Mouse (Mus musculus) adrenal gland, postnatal 14 days (tissue): ENCODE results near the gene Tbx4. TPM values are rescaled to one million over a fixed set of nuclear protein-coding genes. Genes with fewer than 3 reads are reported as not detected.

Experiments
- DNase-seq: peaks from one replicate; pipeline ENCODE4 v3.0.0; 2021; ENCODE audit warnings: mixed read lengths
- total RNA-seq: library from RNA; stranded (reverse); gene quantifications from 2 replicates; pipeline ENCODE4 v1.2.3, GENCODE M21; 2021

Tbx4 gene
- total RNA-seq, 1 experiment from 2014 or later: not detected

DNA sequence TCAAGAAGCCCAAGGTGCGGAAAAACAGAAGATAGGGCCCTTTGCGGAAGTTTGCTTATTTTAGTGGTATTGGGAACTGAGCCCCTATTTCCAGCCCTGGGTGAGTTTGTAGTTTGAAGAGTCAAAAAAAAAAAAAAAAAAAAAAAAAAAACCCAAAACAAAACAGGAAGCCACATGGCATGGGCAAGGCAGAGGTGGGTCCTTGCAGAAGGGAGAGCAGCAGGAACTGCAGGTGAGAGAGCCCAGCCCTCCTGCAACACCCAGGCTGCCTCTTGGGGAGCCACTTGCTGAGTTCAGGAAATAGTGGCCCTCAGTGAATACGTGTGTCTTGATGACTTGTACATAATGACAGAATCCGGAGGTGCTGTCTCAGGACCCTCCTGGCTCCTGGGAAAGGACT, 23.3 kb downstream of the Tbx4 start:
- no peak for DNase-seq

DNA sequence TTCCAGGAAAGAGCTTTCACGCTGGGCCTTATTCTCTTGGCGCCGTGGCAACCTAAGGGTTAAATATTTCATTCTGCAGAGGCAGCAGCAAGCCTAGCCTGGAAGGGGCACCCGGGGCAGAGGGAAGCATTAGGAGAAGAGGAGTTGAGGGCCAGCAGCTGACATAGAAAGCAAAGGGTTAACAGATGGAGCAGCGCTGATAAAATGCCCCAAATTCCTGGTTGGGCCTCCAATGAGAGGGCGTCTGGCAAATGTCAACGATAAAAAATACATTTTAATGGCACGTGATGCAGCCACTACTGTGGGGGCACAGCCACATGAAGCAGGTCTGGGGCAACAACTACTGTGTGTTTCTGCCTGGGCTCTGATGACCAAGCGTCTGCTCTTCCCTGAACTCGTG, 23.9 kb downstream of the Tbx4 start:
- no peak for DNase-seq

- DNase-seq: peak; percentile 59
Measured at GRCm38 (mm10) chr11:85913506-85913905, 27.3 kb downstream of the Tbx4 start.

- no peak for DNase-seq
Measured at GRCm38 (mm10) chr11:85917091-85917992, 31.1 kb downstream of the Tbx4 start.

- DNase-seq: no peak
Measured at GRCm38 (mm10) chr11:85917993-85918325, 31.7 kb downstream of the Tbx4 start.

- no peak for DNase-seq
Measured at GRCm38 (mm10) chr11:85918388-85918940, 32.2 kb downstream of the Tbx4 start.

DNA sequence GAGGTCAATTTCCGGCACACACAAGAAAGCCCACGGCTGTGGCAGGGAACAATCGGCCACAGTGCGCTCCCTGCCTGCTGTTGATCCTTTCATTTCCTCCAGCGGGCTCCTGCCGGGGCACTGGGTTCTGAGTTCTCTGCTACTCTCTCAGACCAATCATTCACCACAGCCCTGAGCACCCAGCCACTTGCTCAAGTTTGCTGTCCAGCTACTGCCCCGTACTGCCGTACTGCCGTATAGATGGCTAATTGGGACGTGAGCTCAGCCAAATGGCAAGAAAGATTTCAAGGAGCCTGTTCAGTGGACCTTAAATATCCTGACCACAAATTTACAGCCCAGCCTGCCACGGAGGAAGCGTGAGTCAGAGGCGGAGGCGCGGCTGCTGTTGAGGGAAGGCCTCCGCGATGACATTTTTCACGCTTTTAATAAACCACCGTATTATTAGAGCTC, 39.1 kb downstream of the Tbx4 start:
- DNase-seq: peak; percentile 51

- DNase-seq: no peak
Measured at GRCm38 (mm10) chr11:85926287-85926764, 40.1 kb downstream of the Tbx4 start.

DNA sequence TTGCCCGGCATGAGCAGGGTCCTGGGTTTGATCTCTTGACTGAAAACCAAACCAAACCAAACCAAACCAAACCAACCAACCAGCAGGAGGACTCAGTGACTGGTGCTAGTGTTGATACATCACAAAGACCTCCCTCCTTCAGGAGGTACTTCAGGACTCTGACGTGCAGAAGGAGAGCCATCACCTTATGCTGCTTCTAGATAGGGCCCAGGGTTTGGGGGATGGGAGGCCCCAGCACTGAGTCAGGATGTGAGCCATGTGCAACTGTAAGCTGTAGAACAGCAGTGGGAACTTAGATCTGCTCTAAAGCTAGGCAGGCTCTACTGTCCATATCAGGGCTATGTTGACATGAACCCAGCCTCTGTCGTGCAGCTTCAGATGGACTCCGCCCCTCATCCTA, 41.9 kb downstream of the Tbx4 start:
- DNase-seq: no peak

GRCm38 (mm10) chr11:85929651-85930050, 43.4 kb downstream of the Tbx4 start:
- DNase-seq: no peak

- DNase-seq: peak; percentile 54
Measured at GRCm38 (mm10) chr11:85941785-85942570, 55.8 kb downstream of the Tbx4 start.

DNA sequence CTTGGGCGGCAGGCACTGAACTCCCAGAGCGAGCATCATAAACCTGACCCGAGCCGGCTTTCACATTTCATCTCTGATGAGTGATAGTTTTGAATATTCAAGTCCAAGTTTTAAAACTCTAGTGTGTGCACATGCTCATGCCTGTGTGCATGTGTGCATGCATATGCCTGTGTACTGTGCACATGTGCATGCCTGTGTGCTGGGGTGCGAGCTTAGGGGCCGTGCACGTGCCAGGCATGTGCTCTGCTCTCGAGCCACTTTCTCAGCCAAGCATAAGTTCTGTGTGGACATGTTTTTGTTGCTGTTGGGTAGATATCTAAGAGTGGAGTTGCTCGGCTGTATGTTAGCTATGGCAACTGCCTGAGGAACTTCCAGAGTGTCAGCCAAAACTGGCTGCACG, 62.5 kb downstream of the Tbx4 start:
- no peak for DNase-seq

GRCm38 (mm10) chr11:85949749-85950148, 63.5 kb downstream of the Tbx4 start:
- no peak for DNase-seq

- no peak for DNase-seq
Measured at GRCm38 (mm10) chr11:85952538-85952937, 66.3 kb downstream of the Tbx4 start.

- no peak for DNase-seq
Measured at GRCm38 (mm10) chr11:85955611-85956010, 69.4 kb downstream of the Tbx4 start.

DNA sequence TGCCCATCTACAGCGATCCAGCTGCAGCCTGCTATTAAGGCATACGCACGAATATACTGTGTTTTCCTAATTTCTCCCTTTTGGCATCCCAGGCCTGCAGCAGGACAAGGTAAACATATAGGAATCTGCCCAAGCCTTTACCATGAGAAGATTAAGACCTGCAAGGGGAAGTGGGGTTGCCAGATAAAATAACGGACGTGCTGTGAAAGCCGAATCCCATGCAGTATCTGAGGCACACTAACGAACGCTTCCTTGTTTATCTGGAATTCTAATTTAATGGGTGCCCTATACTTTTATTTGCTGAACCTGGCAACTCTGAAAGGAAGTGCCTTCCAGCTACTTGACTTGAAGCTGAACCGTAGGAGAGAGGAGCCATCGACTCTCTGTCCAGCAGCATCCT, 70.2 kb downstream of the Tbx4 start:
- DNase-seq: no peak

GRCm38 (mm10) chr11:85956950-85957778, 70.9 kb downstream of the Tbx4 start:
- no peak for DNase-seq

DNA sequence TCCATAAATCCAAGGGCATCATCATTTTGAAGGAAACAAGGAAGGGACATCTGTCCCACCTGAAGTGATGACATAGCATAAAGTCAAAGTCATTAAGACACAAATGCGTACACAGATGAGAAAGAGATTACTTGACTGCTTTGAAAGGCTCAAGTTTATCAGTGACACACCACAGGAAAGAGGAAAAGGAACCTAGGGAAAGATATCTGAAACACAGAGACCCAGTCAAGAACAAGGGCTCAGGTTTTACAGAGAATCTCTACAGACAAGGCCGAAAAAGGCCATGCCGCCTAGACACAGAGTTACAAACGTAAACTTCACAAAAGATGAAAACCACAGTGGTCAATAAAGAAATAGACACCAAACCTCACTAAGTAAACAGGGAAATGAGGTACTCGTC, 73.6 kb downstream of the Tbx4 start:
- no peak for DNase-seq

- DNase-seq: no peak
Measured at GRCm38 (mm10) chr11:85960273-85960672, 74.1 kb downstream of the Tbx4 start.

DNA sequence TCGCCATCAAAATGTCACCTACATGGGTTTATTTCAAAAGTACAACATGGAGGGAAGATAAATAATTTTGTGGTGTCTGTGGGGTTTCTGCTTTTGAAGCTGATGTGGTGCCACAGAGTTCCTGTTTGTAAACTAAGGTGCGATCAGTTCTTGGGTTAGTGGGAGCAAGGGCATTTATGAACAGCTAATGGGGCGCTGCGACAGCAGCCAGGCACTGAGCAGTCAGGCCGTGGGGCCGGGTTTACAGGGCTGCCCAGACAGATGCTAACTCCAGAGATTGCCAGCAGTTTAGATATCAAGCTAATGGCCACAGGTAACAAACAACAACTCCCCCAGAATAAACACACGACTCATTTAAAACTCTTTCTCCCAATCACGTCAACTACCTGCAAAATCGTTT, 75.3 kb downstream of the Tbx4 start:
- DNase-seq: no peak
